In genomic region chr15:10742441-10742840, GRCm38 (mm10) we compare ENCODE assay signal across 11 mouse cellular contexts.
"Had no signal": no experiment of that assay in that cellular context is flagged by ENCODE, and none has a peak within 500 bp of the region (broad histone marks: within the 10 kb centered on the region; RNA-seq: fewer than 3 reads in every experiment).

No protein-coding gene starts in this region.

- H3K9me3 ChIP-seq: limb, embryonic 12.5 days; liver, embryonic 13.5 days; midbrain, embryonic 10.5 days had no signal

- H3K4me1 ChIP-seq: liver, embryonic 13.5 days had no signal

- H3K9ac ChIP-seq: limb, embryonic 12.5 days; liver, embryonic 13.5 days; liver, postnatal 0 days had no signal

- H3K4me2 ChIP-seq: limb, embryonic 12.5 days; liver, embryonic 13.5 days had no signal

- ATAC-seq: inflammation-experienced regulatory T-cells, adult 6 months; liver, postnatal 0 days had no signal

- H3K27ac ChIP-seq: layer of hippocampus, adult 2 months; limb, embryonic 12.5 days; liver, embryonic 13.5 days; midbrain, embryonic 10.5 days; stomach, postnatal 0 days had no signal

- H3K36me3 ChIP-seq: limb, embryonic 12.5 days; liver, embryonic 13.5 days; midbrain, embryonic 10.5 days had no signal

- H3K27me3 ChIP-seq: limb, embryonic 12.5 days; liver, embryonic 13.5 days had no signal

- DNase-seq: liver; liver, embryonic 13.5 days; liver, postnatal 0 days; midbrain, embryonic 14.5 days; thymus, postnatal 4 days had no signal

- H3K4me3 ChIP-seq: layer of hippocampus, adult 2 months; limb, embryonic 12.5 days; liver, embryonic 13.5 days; midbrain, embryonic 10.5 days; myocyte had no signal
